Mouse (Mus musculus) heart, postnatal 4 days (tissue): ENCODE results near the gene Nms. TPM values are rescaled to one million over a fixed set of nuclear protein-coding genes. Genes with fewer than 3 reads are reported as not detected.

Source experiments
- total RNA-seq, 2 experiments: library from RNA; stranded (reverse); gene quantifications; 2 replicates each; pipeline ENCODE4 v1.2.3; 2021

Nms gene
- total RNA-seq, 2 experiments from 2014 or later, result not detected

Other genes starting within 250 kb of the Nms start
- gene Lonrf2, start 102.4 kb upstream of the Nms start, total RNA-seq, result 1 to 10 TPM; 2.4 to 2.5 TPM
- gene Chst10, start 41.0 kb upstream of the Nms start, total RNA-seq, result under 1 TPM; 0.74 to 0.88 TPM
- 100 to 1,000 TPM; 114 TPM for gene Pdcl3, start 46.5 kb downstream of the Nms start, total RNA-seq